Mouse (Mus musculus): ENCODE measurements around the gene Tceanc2.

GRCm38 (mm10) chr4:107102220-107102619 lies 76.7 kb downstream of the Tceanc2 start:
- TF ChIP-seq CTCF (IDR thresholded peaks at IDR 0.05; ENCODE audit: low read depth) (no peak), EP300 (IDR thresholded peaks at IDR 0.05; ENCODE audit: low read depth) (no peak)

All from heart, postnatal 0 days (tissue).